Mouse (Mus musculus) left cerebral cortex, adult 11 months (tissue): ENCODE results near the gene Exo1.
A peak's percentile ranks its signal among the peaks of the same experiment; 100 is the strongest.

Experiments used
- DNase-seq: peaks from one replicate; pipeline ENCODE4 v3.0.0; 2022; ENCODE audit warnings: low spot score

Exo1 gene

DNA sequence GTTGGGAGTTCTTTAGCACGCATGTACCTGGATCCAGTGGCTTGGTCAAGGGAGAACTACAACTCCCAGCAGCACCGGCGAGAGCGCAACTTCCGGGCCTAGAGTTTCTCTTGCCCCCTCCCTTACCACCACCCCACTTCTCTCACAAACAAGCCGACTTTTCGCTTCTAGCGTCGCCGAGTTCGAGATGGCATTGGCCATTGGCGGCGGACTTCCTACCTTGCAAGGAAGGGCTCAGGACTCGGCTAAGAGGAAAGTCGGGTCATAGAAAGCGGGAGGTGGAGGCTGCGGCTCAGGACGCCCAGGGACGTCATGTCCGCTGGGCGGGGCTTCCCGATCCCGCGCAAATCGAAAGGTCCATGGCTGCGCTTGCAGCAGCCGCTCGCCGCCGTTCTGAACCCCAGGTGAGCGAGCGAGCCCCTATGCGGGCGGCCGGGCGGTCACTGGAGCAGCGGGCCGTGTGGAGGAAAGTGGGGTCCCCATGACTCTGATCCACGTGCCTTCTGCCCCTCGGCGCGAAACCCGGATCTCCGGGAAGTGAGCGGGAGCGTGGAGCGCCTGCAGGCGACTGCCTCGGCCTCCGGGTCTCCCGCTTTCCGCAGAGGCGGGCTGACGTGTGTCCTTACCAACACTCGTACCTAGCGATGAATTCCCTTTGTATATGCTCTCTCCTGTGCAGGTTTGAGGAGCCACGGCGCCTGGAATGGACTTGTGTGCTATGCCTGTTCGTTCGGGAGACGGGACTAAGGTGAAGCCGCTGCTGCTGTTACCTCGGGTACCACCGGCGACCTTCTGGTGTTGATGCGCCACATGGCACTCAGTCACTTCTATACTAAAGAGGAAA, at the start of gene Exo1:
Gene Exo1, plus strand, starts transcription at position 129 of the 844 bp plus-strand sequence.
- peak; percentile 77 for DNase-seq

DNA sequence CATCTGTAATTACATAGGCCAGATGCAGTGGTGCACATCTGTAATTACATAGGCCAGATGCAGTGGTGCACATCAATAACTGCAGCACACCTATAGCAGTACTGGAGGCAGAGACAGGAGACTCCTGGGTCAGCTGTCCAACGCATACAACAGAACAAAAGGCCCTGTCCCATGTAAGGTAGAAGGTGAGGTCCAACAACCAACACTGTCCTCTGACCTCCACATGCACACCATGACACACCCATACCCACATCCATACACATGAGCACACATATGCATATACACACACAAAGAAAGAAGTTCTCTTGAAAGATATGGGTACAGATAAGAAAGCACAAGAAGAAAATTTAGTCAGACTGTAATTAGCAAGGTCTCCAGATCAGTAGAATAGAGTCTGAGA, 24.9 kb upstream of the Exo1 start:
- no peak for DNase-seq

- no peak for DNase-seq
Measured at GRCm38 (mm10) chr1:175867050-175867449, 13.3 kb upstream of the Exo1 start.

- DNase-seq = no peak
Measured at GRCm38 (mm10) chr1:175867558-175867957, 12.8 kb upstream of the Exo1 start.

- DNase-seq = no peak
Measured at GRCm38 (mm10) chr1:175870716-175871115, 9.7 kb upstream of the Exo1 start.

- no peak for DNase-seq
Measured at GRCm38 (mm10) chr1:175872028-175872816, 8.2 kb upstream of the Exo1 start.

DNA sequence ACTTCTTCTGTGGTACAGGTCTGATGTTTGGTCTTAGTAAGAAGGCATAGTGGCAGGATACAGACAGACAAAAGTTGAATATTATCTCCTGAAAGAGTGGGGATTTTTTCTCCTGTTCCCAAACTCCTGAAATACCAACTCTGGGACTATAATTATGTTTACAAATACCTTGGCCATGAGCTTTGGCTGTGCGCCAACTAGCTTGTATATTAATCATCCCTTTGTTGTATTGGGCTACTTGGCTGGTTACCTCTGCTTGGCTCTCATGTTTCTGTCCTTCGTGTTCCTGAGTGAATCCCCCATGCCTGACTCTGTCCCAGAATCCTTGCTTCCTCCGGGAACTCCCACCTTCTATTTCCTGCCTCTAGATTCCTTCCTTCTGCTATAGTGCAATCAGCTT, 3.0 kb downstream of the Exo1 start:
- DNase-seq = no peak

DNA sequence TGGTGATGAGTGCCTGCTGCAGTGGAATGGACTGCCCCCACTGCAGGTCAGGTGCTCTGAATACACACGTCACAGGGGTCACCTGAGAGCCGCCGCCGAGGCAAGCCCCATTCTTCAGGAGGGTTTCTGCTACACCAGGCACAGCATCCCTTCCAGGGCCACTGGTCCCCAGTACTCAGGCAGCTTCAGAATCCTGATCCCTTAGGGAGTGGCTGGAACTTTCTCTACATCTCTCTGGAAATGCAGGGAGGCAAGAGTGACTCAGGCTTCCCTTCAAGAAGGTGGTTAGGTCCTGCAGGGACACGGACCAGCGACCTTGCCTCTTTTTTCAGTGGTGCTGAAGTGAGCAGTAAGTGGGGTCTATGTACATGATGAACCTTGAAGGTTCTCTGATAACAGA, 12.9 kb downstream of the Exo1 start:
- no peak for DNase-seq

- no peak for DNase-seq
Measured at GRCm38 (mm10) chr1:175893726-175894125, 13.3 kb downstream of the Exo1 start.

DNA sequence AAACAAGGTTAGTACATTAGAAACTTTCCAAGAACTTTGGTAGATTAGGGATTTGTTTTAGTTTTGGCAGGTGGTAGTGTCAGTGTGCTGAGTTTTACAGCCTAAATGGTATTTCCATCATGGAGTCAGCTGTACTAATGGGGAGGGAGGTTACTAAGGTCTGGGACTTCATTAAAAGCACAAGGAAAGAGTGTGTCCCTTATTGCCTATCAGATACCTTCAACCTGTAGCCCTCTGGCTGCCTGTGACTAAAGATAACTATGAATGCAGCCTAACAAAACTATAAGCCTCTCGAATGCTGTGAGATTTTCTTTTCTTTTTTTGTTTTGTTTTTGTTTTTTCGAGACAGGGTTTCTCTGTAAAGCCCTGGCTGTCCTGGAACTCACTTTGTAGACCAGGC, 30.8 kb downstream of the Exo1 start:
- no peak for DNase-seq

DNA sequence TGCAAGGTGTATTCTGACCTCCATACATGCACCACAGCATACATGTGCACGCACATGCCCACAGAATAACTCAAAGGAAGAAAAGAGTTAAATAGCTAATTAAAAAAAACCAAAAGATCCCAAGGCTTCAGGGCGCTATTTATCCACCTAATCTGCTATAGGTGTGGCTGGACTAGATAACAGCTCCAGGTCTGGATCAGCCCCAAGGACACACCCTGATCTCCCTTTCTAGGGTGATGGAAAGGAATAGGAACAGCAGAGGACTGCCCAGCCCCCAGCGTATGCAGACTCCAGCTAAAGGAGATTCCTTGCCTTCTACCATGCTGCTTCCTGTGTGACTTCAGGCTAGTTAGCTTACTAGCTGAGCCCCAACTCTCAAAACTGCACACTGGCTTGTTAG, 31.7 kb downstream of the Exo1 start:
- DNase-seq = no peak

DNA sequence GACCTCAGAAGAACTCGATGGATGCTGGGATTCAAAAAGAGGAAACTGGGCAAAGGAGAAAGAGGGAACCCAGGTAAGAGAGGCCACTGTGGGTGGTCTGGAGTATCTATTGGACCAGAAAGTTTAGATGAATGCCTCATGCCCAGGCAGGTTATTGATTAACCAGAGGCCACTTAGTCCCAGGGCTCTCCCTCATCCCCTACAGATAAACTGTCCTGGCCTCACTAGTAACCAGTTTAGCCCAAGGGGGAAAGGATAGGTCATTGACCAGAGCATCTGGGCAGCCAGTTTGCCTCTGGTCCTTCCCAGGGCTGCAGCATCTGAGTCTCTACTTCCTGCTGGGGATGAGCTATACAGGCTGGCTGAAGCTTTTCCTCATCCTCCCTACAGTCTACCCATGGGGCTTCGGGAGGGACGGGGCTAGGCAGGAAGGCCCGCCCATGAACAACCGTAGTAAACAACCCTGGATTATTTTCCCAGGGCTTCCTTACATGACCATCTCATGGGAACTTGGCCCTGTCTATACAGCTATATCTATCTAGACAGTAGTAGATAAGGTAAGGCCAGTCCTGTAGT, 33.4 kb downstream of the Exo1 start:
- DNase-seq = no peak

DNA sequence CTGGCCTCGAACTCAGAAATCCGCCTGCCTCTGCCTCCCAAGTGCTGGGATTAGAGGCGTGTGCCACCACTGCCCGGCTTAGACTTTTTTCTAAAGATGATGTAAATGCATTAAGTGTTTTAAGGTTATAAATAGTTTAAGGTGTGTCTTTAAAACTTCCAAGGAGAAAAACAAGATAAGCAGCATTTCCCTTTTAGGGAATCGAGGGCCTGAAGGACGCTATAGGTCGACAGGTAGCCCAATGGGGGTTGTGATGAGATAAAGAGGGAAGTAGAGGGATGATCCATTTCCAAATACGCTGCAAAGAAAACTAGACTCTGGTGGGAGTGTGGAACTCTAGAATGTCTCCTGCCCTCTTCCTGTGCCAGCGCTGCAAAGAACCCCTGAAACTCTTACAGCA, 39.6 kb downstream of the Exo1 start, which contains the start of gene Gm38100:
Gene Gm38100, plus strand, starts transcription at position 301 of the 400 bp plus-strand sequence.
- no peak for DNase-seq

DNA sequence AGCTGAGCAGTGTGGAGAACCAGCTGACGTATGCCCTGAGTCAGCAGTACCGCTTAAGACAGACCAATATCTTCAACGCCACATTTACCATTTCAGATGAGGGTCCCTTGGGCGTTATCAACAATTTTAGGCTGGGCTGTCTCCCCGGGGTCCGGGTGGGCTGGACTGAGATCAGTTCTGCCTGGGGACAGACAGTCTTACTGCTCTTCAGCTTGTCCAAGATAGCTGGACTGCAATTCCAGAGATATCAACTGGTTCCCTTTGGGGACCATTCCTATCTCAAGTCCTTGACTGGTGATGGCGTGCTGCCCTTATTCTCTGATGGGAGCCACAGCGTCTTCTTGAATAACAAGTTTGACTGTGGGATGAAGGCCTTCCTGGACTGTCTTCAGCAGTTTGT, 40.7 kb downstream of the Exo1 start:
- no peak for DNase-seq

DNA sequence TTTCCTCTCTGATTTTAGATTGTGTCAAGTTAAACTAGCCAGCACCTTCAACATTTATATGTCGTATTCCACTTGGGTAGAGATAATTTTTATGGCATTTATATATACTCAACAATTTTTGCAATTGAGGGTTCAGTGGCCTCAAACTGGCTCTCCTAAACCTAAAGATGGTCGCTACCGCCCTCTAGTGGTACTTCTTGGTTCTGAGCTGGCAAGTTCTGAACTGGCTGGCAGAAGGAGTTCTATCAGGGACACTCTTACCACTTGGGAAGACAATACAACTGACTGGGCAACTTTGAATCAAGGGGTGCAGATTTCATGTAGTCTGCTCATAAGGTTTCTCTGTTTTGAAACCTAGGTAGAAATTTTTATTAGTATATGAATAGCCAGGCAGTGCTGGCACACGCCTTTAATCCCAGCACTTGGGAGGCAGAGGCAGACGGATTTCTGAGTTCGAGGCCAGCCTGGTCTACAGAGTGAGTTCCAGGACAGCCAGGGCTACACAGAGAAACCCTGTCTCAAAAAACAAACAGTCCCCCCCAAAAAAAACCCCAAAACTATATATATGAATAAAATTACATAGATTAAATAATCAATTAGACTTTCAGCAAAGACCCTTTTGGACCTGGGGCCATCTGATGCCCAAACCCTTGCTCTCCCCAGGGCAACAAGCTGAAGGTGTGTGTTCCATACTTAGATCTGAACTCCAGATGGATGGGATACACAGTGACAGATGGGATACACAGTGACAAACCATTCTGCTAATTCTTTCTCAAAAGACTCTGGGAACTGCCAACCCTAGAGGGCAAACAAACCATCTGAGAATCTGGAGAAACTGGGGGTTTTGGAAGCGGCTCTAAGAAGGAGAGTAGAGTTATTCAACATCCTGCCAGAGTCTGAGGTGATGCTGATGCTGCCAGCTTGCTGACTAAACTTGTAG, 43.7 kb downstream of the Exo1 start:
- DNase-seq = peak; percentile 42

DNA sequence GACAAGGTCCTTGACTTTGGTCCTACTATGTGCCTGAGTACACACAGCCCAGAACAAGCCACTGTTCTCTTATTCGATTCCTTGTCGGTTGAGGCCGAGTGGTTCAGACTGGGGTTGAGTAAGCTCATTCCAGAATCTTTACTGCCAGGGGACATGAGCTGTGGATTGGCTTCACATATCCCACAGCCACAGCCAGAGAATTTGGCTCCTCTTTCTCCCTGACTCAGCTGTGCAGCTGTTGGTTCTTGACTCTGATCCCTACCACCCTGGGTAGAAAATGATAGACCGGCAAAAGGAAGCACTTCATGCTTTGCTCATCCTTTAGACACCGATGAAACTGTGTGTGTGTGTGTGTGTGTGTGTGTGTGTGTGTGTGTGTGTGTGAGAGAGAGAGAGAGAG, 51.0 kb downstream of the Exo1 start:
- no peak for DNase-seq

DNA sequence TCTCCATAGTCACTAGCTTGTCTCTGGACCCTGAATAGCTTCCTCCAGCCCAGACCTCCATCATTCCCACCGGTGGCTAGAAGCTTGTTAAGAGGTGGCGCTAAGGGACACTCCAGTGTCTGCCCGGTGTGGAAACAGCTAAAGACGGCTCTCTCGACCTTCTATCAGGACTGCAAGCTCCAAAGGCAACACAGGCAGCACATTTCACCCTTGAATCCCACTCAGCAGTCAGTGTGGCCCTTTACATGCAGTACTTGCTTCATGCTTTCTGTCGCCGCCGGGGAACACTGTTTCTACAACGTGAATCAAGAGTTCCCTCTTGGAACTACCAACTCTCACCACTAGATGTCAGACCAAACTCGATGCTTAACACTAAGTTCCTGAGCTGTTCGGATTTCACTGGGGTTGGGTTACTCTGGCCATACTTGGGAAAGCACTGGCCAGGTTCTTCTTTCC, 55.9 kb downstream of the Exo1 start:
- peak; percentile 77 for DNase-seq

- DNase-seq = no peak
Measured at GRCm38 (mm10) chr1:175938731-175939130, 58.4 kb downstream of the Exo1 start.

DNA sequence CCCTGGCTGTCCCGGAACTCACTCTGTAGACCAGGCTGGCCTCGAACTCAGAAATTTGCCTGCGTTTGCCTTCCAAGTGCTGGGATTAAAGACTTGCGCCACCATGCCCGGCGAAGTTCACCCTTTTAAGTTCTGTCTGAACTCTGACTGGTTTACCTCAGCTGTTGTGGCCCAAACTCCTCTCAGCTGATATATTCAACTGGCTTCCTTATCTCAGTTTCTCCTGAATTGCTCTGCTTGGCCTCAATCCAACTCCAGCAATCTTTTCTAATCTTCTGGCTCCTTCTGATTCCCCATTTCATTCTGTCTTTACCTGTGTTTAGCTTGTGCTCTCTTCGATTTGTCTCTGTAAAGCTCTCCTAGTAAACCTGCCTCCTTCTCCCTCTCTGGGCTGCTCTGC, 62.8 kb downstream of the Exo1 start:
- DNase-seq = no peak

DNA sequence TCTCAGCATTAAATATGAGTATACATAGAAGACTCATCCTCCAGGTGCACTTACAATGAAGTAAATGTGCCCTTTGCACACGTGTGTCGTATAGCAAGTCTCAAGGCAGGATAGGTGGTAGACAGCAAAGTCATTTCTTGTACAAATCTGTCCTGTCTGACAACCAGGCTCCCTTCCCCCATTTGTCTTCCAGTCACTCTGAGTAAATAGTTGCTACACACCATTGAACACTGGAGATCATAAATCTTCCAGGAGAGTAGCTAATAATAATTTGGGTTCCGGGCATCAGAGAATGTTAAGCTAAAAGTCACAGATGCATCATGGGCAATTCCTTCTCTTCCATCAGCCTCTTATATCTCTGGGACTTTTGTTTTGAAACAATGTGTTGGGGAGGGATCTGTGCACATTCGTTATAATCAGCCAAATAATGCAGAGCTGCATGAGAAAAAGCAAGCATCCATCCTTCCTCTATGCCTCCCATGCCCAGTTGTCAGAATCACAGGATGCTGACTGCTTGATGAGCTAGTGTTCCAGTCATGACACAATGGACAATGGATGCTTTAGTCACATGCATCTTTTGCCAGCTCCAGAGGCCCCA, 66.4 kb downstream of the Exo1 start:
- no peak for DNase-seq

GRCm38 (mm10) chr1:175950421-175950820, 70.0 kb downstream of the Exo1 start:
- no peak for DNase-seq
